Mouse (Mus musculus): ENCODE measurements around the gene Etv5.

DNA sequence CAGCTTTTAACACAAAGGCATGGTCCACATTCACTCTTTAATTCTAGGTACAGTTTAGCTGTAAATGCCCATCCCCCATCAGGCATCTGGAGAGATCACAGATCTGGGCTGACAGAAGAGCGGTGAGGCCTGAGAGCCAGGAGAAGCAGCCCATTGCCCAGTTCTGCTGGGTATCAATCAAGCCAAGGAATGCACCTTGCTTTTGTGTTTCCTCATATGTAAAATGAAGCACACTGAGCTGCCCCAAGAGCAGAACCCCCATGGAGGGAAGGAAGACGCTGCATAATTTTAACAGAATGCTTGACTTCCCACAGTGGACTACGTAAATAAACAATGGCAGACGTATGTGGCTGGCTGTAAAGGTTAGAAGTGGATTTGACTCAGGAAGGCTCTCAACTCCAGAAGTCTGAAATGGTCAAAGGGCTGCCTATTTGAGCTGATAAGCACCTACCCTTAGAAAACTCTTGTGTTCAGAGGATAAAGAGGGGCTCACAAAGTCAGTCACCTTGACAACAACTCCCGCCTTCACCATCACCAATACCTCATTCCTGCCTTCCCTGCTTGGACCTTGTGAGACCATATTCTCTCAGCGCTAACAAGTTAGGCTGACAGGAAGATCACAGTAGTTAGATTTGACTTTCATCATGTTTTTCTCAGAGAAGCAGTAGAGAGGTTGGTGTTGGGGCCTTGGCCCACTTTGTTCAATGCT, 23.2 kb downstream of the Etv5 start:
- no peak for TF ChIP-seq MAFK (IDR thresholded peaks at IDR 0.05; ENCODE audit: insufficient replicate concordance, low read length)
- no peak for TF ChIP-seq SIN3A (IDR thresholded peaks at IDR 0.05; ENCODE audit: low read length)
- TF ChIP-seq EP300 (IDR thresholded peaks at IDR 0.05; ENCODE audit: low read length): no peak
- TF ChIP-seq MAX (IDR thresholded peaks at IDR 0.05; ENCODE audit: low read length): no peak
- no peak for TF ChIP-seq ZMIZ1 (IDR thresholded peaks at IDR 0.05; ENCODE audit: low read depth, low read length)
- no peak for TF ChIP-seq GABPA (IDR thresholded peaks at IDR 0.05; ENCODE audit: insufficient replicate concordance, low read depth, low read length)
- no peak for TF ChIP-seq CTCF (conservative IDR thresholded peaks at IDR 0.05 in 1 of 2, IDR thresholded peaks at IDR 0.05 in 1 of 2; ENCODE audit: low read depth in 2 of 2, low read length in 2 of 2)
- no peak for TF ChIP-seq POLR2A (IDR thresholded peaks at IDR 0.05; ENCODE audit: low read depth, low read length)
- TF ChIP-seq MYC (IDR thresholded peaks at IDR 0.05; ENCODE audit: low read depth, low read length): no peak

All from CH12.LX (cell line).